Mouse (Mus musculus): Measurements from ENCODE around the gene Ptcd1. TPM values are rescaled to one million over a fixed set of nuclear protein-coding genes. Genes with fewer than 3 reads are reported as not detected.

Gene Ptcd1
- polyA plus RNA-seq, 1 experiment from 2014 or later, result 14.1 TPM

Other genes with a start within 250 kb of the Ptcd1 start
- 18.7 and 21.6 TPM in 2 replicates for gene Smurf1, start 201.3 kb downstream of the Ptcd1 start, polyA plus RNA-seq (2016; fragmentation: Nextera tagmentation; extraction: Ambion mirVana)
- gene Gm4871, start 134.4 kb downstream of the Ptcd1 start, polyA plus RNA-seq (2016; fragmentation: Nextera tagmentation; extraction: Ambion mirVana), result not detected in 2 replicates
- gene 1700018F24Rik, start 124.1 kb downstream of the Ptcd1 start, polyA plus RNA-seq (2016; fragmentation: Nextera tagmentation; extraction: Ambion mirVana), result not detected in 2 replicates
- gene Arpc1a, start 83.3 kb downstream of the Ptcd1 start, polyA plus RNA-seq (2016; fragmentation: Nextera tagmentation; extraction: Ambion mirVana), result 101 and 105 TPM in 2 replicates
- not detected in 2 replicates for gene Kpna7, start 83.1 kb downstream of the Ptcd1 start, polyA plus RNA-seq (2016; fragmentation: Nextera tagmentation; extraction: Ambion mirVana)
- 187 and 192 TPM in 2 replicates for gene Arpc1b, start 52.9 kb downstream of the Ptcd1 start, polyA plus RNA-seq (2016; fragmentation: Nextera tagmentation; extraction: Ambion mirVana)
- gene Pdap1, start 26.9 kb downstream of the Ptcd1 start, polyA plus RNA-seq (2016; fragmentation: Nextera tagmentation; extraction: Ambion mirVana), result 71.8 and 78.5 TPM in 2 replicates
- gene Bud31, start 26.7 kb downstream of the Ptcd1 start, polyA plus RNA-seq (2016; fragmentation: Nextera tagmentation; extraction: Ambion mirVana), result 140 and 151 TPM in 2 replicates
- gene Cpsf4, start 105 bp upstream of the Ptcd1 start, polyA plus RNA-seq (2016; fragmentation: Nextera tagmentation; extraction: Ambion mirVana), result 31.4 and 31.9 TPM in 2 replicates
- gene Atp5j2, start 25.0 kb upstream of the Ptcd1 start, polyA plus RNA-seq (2016; fragmentation: Nextera tagmentation; extraction: Ambion mirVana), result 997 and 1,021 TPM in 2 replicates
- gene Zkscan14, start 34.8 kb upstream of the Ptcd1 start, polyA plus RNA-seq (2016; fragmentation: Nextera tagmentation; extraction: Ambion mirVana), result 6.5 and 6.6 TPM in 2 replicates
- gene Zkscan5, start 37.5 kb upstream of the Ptcd1 start, polyA plus RNA-seq (2016; fragmentation: Nextera tagmentation; extraction: Ambion mirVana), result 10.7 and 11.5 TPM in 2 replicates
- gene Zfp655, start 64.6 kb upstream of the Ptcd1 start, polyA plus RNA-seq (2016; fragmentation: Nextera tagmentation; extraction: Ambion mirVana), result 32.7 and 35.2 TPM in 2 replicates
- 0.37 and 0.49 TPM in 2 replicates for gene Zscan25, start 113.4 kb upstream of the Ptcd1 start, polyA plus RNA-seq (2016; fragmentation: Nextera tagmentation; extraction: Ambion mirVana)
- gene Cyp3a57, start 178.2 kb upstream of the Ptcd1 start, polyA plus RNA-seq (2016; fragmentation: Nextera tagmentation; extraction: Ambion mirVana), result not detected in 2 replicates

Measured in heart, embryonic 12.5 days (tissue).